8 mouse cellular contexts compared by ENCODE assay signal in the genomic region with DNA sequence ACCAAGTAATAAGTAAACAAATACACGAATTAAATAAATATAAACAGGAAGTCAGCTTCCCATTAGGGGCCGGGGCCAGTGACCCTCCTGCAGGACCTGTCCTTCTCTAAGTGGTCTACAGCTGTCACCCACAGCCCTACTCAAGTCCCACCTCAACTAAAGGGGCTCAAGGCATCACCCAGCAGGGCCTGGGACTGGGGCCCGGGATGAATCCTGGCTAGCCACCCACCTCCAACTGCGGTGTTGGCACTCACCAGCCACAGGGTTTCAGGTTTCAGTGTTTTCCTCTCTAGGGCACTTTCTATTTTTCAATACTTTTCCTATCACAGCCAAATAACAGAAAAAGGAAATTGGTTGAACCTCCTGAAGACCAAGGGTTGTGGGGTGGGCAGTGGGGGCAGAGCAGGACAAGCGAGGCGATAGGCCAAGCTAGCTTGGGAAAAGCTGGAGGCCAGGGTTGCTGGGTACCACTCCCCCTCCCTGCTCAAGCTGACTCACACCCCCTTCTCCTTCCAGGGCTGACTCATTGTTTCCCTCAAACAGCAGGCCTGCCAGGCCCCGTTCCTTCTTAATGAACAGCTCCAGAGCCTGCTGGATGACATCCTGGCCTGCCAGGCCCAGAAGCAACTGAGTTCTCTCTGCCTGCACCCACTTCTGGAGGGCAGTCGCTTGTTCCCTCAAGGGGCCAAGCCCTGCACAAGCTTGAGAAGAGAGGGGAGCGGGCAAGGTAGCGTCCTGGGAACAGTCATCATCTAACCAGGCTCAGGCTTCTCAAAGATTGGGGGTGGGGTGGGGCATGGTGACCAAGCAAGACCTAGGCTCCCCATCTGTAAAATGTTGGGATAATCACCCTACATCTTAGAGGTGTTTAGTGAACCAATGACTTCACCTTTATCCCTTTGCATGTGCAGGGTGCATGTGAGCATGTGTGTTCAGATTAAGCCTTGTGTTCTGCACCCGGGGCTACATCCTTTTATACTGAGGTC. TPM values are rescaled to one million over a fixed set of nuclear protein-coding genes. Genes with fewer than 3 reads are reported as not detected.
DNase-seq lines count a peak whose midpoint lies in the region; ATAC-seq and TF ChIP-seq lines count a peak whose summit lies in the region.

No protein-coding gene starts in this region.

- no peak for TF ChIP-seq CTCF in cerebellum, adult 2 months (IDR thresholded peaks at IDR 0.05; ENCODE audit: borderline replicate concordance, insufficient read depth, low read depth, low read length)
- TF ChIP-seq CTCF in olfactory bulb, adult 2 months (IDR thresholded peaks at IDR 0.05; ENCODE audit: insufficient read depth, low read depth, low read length) = no peak

- ATAC-seq in liver, embryonic 12.5 days = peak; percentile 38
- ATAC-seq in erythroid progenitor cell, adult 5-6 weeks (replicated peaks; ENCODE audit: low FRiP score, poor library complexity, severe bottlenecking) = no peak

- no peaks in the 10 kb centered on the region for H3K27me3 ChIP-seq in cerebellum, adult 2 months (ENCODE audit: control insufficient read depth, insufficient read depth, low read length)
- H3K27me3 ChIP-seq in liver, embryonic 12.5 days (replicated peaks) = no peaks in the 10 kb centered on the region

- no peak overlapping the region for H3K27ac ChIP-seq in cerebellum, adult 2 months (ENCODE audit: insufficient read depth, low read length)
- peak overlapping the region; percentile 93 for H3K27ac ChIP-seq in liver, embryonic 12.5 days
- peak overlapping the region; percentile 84 for H3K27ac ChIP-seq in olfactory bulb, adult 2 months (ENCODE audit: insufficient read depth, low read depth, low read length)

- intact Hi-C loops in heart, postnatal 25 days (cut with DNase I) = no loop called here

- H3K9me3 ChIP-seq in liver, embryonic 12.5 days (replicated peaks) = no peaks in the 10 kb centered on the region

- no peaks in the 10 kb centered on the region for H3K36me3 ChIP-seq in liver, embryonic 12.5 days

- TF ChIP-seq POLR2A in cerebellum, adult 2 months (IDR thresholded peaks at IDR 0.05; ENCODE audit: borderline replicate concordance, insufficient read depth, low read length) = no peak
- TF ChIP-seq POLR2A in olfactory bulb, adult 2 months (IDR thresholded peaks at IDR 0.05; ENCODE audit: insufficient read depth, low read depth, low read length) = no peak

- H3K4me2 ChIP-seq in liver, embryonic 12.5 days = peak overlapping the region; percentile 73

- DNase-seq in adipocyte (ENCODE audit: low spot score) = peak; percentile 93
- DNase-seq in cerebellum, adult 2 months = peak; percentile 75 to 90
- DNase-seq in forelimb bud, embryonic 11.5 days (ENCODE audit: low read depth, low spot score) = peak; percentile 54
- peak; percentile 86 for DNase-seq in heart, postnatal 25 days (ENCODE audit: low spot score)
- DNase-seq in kidney, postnatal 36 days = peak; percentile 61 to 81

- 40% methylated on average over 11 of the region's 11 CpGs for WGBS in cerebellum, adult 2 months
- 37% methylated on average over 11 of the region's 11 CpGs for WGBS in liver, embryonic 12.5 days (ENCODE audit: insufficient replicate concordance)
- 24% methylated on average over 11 of the region's 11 CpGs for WGBS in olfactory bulb, adult 2 months

- H3K4me3 ChIP-seq in cerebellum, adult 2 months (replicated peaks; ENCODE audit: insufficient read depth, low read depth, low read length) = no peak overlapping the region
- no peak overlapping the region for H3K4me3 ChIP-seq in liver, embryonic 12.5 days
- H3K4me3 ChIP-seq in olfactory bulb, adult 2 months (ENCODE audit: insufficient read depth, low read depth, low read length) = no peak overlapping the region

- H3K9ac ChIP-seq in liver, embryonic 12.5 days = peak overlapping the region; percentile 66

- peaks cover 9% of the 10 kb centered on the region; the same call in 1 of the 2 replicates for H3K4me1 ChIP-seq in cerebellum, adult 2 months (ENCODE audit: control insufficient read depth, insufficient read depth, low read length)
- H3K4me1 ChIP-seq in liver, embryonic 12.5 days = peaks cover 98% of the 10 kb centered on the region
- peaks cover 44% of the 10 kb centered on the region for H3K4me1 ChIP-seq in olfactory bulb, adult 2 months (ENCODE audit: control insufficient read depth, insufficient read depth, low read length)

RNA-seq across cellular contexts. Expression of gene Zfp36l2, which starts 39.0 kb away (rescaled TPM):
- polyA plus RNA-seq in cerebellum, adult 2 months (2012; rRNA removed) = 14.2 and 15.9 TPM in 2 replicates
- 10 to 100 TPM; 23.3 to 31.3 TPM for total RNA-seq in heart, postnatal 25 days (2021)
- polyA plus RNA-seq in liver, embryonic 12.5 days (2016; fragmentation: Nextera tagmentation; extraction: Ambion mirVana) = 19.5 and 20.0 TPM in 2 replicates
- polyA plus RNA-seq in olfactory bulb, adult 2 months (2012; ENCODE audit: insufficient read depth, insufficient read length, low replicate concordance, missing spikeins) = not detected in 2 replicates
- total RNA-seq in erythroid progenitor cell, adult 5-6 weeks (2015; ENCODE audit: low replicate concordance) = 38.2 and 62.0 TPM in 2 replicates
- 21.8 and 22.3 TPM in 2 replicates for total RNA-seq in erythroid progenitor cell, adult 5-6 weeks (2017; ENCODE audit: low replicate concordance)
